Mouse (Mus musculus): ENCODE measurements around the gene Bche.
A peak's percentile ranks its signal among the peaks of the same experiment; 100 is the strongest.

The Bche gene

DNA sequence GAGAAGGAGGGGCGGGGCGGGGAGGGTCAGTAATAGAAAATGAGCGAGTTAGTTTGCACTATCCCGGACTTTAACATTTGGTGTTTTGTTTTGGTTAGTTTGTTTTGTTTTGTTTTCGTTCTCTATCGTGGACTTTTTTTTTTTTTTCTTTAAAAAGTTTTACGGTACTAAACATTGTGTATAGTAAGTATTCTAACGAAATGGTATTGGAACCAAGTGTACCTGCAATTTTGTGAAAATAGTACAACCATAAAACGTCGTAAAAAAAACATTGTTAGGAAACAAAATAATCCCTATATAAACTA, at the start of gene Bche:
Gene Bche, minus strand, starts transcription at position 6 of the 305 bp plus-strand sequence.
- DNase-seq (ENCODE audit: low spot score) = no peak

DNA sequence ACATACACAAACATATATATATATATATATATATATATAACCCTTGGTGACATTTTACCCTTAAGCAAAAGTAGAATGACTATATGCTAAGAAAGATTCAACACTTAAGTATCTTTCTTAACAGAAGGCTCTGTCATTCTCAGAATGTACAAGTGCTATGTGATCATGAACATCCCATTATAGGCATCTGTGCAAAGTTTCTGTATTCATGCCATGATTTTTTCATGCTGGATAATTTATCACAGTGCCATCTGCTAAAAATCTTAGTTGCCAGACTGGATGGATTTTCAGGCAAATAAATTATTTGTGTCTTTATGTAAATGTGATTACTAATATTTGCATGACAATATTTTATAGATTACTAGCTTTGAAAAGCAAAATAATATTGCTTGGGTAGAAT, 33.8 kb upstream of the Bche start:
- no peak for DNase-seq (ENCODE audit: low spot score)

DNA sequence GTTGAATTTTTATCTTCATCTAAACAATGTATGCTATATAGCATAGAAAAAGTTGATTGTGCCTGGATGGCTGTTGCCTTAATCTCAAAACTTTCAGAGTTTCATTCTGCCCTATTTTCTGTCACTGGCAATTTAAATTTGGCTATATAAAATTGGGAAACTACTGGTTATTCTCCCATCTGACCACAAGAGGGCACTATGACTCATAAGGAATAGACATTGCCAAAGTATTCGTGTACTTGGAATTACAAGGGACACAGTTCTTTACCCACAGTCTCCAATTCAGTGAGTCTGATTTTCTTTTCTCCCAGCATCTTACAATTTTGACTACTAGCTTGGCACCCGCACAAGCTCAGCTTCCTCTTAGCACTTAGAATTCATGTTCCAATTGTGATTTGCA, 23.5 kb upstream of the Bche start:
- DNase-seq (ENCODE audit: low spot score) = no peak

DNA sequence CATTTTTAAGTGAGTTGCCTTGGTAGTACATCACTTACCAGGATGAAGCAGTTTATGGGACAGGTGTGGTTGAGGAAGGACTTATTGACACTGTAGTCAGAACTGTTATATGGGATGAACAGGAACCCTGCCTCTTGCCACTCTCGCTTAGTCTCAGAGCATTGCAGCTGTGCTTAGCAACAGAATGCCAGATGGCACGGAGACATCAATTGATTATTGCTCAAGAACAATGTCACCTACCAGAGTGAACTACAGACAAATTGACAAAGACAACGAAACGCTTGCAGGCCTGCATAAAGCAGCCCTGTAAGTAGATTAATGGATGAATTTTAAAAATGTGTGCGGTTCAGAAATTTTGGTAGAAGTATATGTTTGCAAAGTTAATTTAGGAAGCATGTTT, 21.3 kb upstream of the Bche start:
- DNase-seq (ENCODE audit: low spot score) = no peak

DNA sequence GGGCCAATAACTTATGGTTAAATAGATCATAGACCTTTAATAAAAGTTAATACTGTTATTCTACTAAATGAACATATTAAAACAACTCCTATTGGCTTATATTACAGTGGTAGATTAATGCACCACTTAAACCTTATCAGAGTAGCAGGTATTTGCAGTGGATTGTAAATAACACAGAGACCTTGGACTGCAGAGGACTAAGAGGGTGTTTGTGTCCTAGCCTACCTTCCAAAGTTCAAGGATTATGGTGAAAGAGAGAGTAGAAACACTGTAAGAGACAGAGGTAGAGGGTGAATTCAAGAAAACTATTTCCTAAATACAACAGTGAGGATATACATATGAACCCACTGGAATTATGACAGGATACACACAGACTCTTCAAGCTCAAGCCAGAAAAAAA, 17.5 kb upstream of the Bche start:
- no peak for DNase-seq (ENCODE audit: low spot score)

DNA sequence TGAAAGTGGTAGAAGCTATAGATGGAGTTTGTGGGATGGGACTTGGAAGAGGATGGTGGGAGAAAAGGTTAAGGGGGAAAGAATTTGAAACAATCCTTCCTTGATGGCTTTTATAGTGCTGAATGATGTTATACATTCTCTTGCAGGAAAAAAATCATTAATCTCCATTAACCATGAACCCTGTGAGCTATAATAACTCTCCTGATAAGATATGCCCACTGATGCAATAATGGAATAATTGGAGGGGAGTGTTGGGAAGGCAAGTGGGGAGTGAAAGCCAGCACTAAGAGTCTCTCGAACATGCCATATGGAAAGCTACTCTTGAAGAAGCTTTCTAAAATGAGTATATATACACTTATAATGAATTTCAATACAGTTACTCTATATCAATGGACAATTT, 16.7 kb upstream of the Bche start:
- no peak for DNase-seq (ENCODE audit: low spot score)

DNA sequence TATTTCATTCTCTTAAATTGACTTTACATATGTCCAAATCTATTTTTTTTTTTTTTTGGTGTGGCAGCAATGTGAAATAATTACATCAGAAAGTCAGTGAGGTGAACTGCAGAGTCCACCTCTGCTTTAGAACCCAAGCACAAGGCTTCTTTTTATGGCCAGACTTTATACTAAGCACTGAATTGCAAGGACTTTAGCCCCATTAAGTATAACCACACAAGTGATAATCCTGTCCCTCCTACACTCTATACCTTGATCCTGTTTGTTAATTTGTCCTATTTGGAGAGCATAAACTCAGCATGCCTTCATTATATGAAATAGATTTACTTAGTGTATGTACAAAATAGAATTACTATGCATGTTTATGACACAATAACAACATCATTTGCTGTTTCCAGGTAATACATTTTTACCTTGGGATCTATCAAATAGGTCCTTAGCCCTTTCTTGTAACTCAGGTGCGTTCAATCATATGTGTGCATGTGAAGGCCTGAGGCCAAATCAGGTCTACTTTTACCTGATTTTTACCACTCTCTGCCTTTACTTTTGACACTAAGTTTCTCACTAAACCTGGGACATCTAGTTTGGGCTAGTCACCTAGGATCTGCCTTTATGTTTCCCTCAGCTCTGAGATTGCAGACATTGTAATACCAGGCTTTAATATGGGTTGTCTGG, 9.5 kb upstream of the Bche start:
- no peak for DNase-seq (ENCODE audit: low spot score)

DNA sequence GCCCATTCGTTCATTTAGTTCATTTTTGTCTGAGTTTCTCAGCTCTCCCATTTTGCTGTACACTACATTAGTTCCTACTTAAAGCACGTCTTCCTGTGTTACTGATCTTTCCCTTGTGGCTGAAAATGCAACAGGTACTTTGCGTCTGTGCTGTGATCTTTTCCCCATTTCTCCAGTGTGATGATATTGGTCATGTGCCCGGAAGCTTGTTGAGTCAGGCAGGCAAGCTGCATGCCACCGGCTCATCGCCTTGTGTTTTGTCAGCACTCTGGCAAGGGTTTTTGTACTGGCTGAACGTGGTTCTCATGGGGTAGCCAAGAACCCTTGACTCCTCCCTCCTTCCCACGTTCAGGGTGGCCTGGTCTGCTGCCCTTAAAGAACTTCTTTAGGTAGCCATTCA, 1.7 kb upstream of the Bche start:
- DNase-seq (ENCODE audit: low spot score) = no peak

DNA sequence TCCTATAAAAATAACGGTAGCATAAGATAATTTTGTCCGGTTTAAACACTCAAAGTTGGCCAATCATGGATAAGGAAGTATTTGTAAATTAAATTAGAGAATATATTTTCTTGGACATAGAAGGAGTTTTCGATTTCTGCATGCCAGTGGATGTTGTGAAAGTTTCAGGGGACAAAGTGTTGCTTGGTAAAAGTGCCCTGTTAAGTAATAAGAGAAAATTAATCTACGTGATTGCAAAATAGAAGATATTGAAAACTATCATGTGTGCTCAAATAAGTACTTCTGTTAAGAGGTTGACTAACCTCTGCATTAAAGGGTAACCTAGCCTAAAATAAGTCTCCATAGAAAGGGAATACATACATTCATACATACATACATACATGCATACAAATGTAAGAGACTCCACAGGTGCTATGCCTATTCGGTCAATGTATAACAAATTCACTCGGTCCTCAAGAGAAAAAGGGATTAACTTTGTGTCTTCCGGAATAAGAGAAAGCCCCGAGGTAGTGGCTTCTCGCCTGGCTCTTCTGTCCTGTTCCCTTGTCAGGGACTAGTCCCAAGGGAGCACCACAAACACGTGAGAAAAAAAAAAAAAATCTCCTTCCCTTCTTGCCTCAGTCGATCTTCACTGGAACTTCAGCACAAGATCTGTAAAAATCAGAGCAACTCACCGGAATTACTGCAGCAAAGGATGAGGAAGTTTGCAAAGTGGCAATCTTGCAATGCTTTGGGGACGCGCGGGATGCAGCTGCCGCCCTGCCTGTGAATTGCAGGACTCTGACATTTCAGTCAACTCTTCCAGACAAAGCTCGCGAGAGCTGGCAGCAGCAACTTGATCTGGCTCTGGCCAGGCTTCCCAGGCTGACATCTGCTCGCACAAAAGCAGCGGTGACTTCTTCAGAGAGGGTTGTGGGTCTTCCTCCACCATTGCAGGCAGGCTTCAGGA, 480 bp downstream of the Bche start:
- peak; percentile 13 for DNase-seq (ENCODE audit: low spot score)

DNA sequence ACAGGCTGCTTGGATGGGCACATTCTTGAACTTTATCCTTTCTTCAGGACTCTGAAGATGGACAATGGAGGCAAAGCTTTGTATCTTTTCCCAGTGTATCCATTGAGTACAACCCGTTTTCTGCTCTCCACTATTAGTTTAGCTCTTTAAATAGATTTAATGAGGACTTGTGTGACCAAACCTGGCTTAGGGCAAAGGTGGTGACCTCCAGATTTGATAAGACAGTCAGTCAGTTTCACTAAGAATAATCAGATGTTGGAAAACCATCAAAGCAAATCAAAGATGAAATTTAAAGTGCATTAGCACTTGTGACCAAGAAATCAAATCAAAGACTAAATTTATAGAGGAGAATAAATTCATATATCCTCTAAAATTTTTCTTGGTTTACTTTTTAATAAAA, 1.7 kb downstream of the Bche start:
- DNase-seq (ENCODE audit: low spot score) = no peak

DNA sequence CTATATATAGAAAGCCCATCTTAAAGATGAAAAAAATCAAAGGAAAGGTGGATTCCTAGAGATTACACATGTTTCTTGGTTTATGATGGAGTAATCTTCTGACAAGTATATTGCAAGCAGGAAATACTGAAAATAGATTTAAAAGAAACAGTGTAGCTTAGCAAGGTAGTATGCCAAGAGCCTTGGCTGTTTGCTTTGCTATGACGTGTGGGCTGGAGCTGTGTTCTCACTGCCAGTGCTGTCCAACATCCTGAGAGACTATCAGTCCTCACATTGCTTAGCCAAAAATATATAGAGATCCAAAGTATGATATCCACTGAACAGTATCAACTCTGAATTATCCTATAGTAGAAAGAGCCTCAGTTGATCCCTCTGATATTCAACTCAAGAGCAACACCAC, 9.3 kb downstream of the Bche start:
- no peak for DNase-seq (ENCODE audit: low spot score)

DNA sequence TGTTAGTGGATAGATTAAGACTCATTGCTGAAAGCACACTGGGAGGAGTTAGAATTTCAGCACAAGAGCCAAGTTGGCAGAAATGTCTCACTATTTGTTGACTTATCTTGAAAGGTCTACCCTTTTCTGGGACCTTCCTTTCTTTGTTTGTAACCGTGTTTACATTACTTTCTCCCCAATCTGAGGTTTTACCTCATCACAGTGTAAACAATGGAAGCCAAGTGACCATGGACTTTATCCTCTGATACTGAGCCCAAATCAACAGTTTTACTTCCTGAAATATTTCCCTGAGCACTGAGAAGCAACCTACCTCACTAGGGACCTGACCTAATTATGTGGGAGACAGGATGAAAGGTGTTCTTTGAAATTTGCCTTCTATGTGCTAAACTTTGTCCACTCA, 34.9 kb downstream of the Bche start:
- DNase-seq (ENCODE audit: low spot score) = no peak

DNA sequence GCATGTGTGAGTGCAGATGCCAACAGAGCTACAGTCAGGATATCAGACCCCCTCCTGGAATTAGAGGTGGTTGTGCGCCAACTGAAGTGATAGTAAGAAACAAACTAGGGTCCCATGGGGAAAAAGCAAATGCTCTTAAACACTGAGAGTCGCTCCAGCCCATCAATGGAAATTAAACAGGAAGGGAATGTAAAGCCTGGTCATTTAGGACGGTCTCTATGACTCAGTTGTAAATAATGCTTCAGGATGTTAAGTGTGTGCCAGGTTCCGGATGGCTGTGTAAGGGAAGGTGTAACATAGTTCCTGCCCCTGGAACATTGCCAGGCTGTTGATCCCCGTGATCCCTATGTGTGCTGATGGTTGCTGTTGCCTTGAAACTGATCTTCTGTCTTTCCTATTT, 40.0 kb downstream of the Bche start:
- no peak for DNase-seq (ENCODE audit: low spot score)

DNA sequence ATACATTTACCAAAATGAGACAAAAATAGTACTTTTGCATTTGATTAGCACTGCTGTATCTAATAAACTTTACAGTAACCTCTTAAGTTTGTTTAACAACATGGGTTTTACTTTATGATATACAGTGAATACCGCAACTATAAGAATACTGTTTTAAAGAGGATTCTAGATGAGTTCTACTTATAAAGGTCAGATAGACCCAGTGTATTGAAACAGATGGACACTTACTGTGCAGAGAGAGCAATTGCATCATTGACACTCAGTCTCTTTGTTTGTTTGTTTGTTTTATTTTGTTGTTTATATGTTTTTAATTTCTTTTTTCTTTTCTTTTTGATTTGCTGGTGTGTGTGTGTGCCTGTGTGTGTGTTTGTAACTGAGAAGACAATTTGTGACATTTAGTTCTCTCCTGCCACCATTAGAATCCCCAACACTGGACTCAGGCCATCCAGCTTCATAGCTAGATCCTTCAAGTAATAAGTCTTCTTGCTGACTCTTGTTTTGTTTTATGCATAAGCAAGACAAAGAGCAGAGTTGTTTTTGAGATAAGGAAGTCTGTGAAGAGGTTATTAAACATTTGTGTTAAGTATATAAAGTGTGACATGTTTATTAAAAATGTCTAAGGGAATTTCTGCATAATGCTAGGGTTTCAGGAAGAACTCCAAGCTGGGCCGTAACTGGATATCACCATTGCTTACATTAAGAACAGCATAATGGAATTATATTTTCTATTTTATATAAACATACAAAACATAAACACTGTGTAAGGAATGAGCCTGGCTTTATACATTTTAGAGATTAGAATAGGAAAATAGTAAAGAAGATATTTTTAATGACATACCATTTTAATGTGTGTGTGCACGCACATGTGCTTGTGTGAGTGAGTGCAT, 40.7 kb downstream of the Bche start:
- no peak for DNase-seq (ENCODE audit: low spot score)

DNA sequence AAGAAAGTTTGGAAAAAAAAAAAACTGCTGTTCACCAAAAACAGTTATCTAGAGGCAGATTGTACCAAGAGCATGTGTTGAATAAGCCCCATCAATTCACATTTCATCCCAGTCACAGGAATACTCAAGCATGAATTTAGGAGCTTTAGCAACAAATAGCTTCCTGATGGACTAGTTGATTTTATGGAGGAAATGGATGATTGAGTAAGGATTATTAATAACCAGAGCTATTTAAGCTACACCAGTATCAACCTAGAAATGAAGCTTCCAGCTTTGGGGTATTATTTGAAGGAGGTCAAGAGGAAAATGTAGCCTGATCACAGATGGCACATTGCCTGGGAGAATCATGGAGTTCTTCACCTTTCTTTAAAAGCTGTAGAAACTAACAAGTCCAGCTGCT, 57.9 kb downstream of the Bche start:
- DNase-seq (ENCODE audit: low spot score) = no peak

DNA sequence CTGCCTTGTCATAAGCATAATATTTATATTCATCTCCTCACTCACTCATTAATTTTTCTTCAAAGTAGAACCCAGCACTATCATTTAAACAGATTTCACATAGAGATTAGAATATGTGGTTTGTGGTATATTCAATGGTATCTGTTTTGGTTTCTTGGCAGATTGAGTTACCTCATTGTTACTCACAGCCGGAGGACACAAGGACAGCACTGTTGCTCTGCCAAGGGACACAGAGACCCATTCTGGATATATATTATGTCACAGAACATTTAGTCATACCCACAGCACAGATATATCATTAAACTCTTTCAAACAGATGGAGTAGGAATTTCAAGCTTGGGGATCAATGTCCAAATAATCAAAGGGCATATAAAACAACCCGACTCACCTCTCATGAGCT, 61.2 kb downstream of the Bche start:
- no peak for DNase-seq (ENCODE audit: low spot score)

DNA sequence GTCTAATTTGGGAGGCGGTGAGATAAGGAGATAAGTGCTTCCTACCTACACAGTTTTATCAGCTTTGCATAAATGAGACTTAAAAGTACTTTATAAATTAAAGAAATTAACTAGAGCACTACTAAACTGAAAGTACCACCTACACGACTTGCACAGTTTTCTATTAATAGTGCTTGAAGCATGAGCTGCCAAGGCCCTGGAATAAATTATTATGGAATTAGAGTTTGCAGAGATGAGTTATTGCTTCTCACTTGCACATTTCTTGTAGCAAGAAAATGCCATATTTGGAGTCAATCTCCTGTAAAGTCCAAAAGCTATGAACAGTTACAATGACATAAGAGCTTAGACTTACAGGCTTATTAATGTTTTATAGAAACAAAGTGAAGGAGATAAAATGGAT, 96.8 kb downstream of the Bche start:
- DNase-seq (ENCODE audit: low spot score) = no peak

DNA sequence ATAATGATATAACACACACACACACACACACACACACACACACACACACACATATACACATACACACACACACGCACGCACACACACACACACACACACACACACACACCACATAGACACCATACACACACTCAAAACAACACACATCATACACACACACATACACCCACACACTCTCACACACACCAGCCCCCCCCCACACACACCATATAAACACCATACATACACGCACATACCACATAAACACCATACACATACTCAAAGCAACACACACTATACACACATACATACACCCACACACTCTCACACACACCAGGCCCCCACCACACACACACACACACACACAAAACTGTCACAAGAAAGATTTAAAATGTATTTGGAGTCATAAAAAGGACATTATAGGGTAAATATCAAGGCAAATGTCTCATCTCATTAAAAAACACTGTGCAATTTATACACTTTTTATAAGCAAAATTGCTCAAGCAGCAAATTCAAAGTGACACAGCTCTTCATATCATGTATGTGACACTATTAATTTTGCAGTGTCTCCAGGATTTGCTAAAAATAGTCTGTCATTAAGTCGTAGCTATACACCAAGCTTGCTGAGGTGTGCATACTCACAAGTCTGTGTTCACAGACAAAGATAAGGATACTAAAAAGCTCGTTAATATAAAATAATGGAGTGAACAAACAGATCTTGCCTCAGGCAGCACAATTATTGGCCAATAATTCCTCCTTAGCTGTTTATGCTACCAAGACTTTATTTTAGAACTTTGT, 116.3 kb downstream of the Bche start:
- DNase-seq (ENCODE audit: low spot score) = no peak
